Mouse (Mus musculus) forebrain, embryonic 11.5 days (tissue): Measurements from ENCODE around the gene Mlycd. TPM values are rescaled to one million over a fixed set of nuclear protein-coding genes. Genes with fewer than 3 reads are reported as not detected.

ENCODE experiments used
- ATAC-seq: fragments of 200-750 bp; cut with Nextera tagmentation; replicated peaks from 2 replicates; pipeline ENCODE4 v1.8.0; 2017; ENCODE audit warnings: moderate TSS enrichment; ENCODE audit not compliant: low FRiP score
- DNase-seq: peaks from one replicate; pipeline ENCODE4 v3.0.0-alpha.2; 2017; ENCODE audit warnings: low spot score
- H3K27ac ChIP-seq: fragments of 300-500 bp; sonication (generic); 2 replicates; pipeline ENCODE4 v1.5.1; 2014; ENCODE audit warnings: low read depth, low read length
- H3K27me3 ChIP-seq: fragments of 300-500 bp; sonication (generic); 2 replicates; pipeline ENCODE4 v1.6.1; 2014; ENCODE audit warnings: mild to moderate bottlenecking, low read length, mixed read lengths; ENCODE audit not compliant: control insufficient read depth, insufficient read depth
- H3K36me3 ChIP-seq: fragments of 300-500 bp; sonication (generic); 2 replicates; pipeline ENCODE4 v1.6.1; 2014; ENCODE audit warnings: mild to moderate bottlenecking, low read length, moderate library complexity, mixed read lengths; ENCODE audit not compliant: control insufficient read depth, insufficient read depth
- H3K4me1 ChIP-seq: fragments of 300-500 bp; sonication (generic); replicated peaks from 2 replicates; pipeline ENCODE4 v1.6.1; 2014; ENCODE audit warnings: low read length, mixed read lengths; ENCODE audit not compliant: control insufficient read depth, insufficient read depth
- H3K4me2 ChIP-seq: fragments of 300-500 bp; sonication (generic); 2 replicates; pipeline ENCODE4 v1.6.1; 2014; ENCODE audit warnings: low read depth, mild to moderate bottlenecking, low read length, moderate library complexity, mixed read lengths; ENCODE audit not compliant: severe bottlenecking
- H3K4me3 ChIP-seq: fragments of 300-500 bp; sonication (generic); 2 replicates; pipeline ENCODE4 v1.5.1; 2014; ENCODE audit warnings: low read depth, low read length
- H3K9ac ChIP-seq: fragments of 300-500 bp; sonication (generic); 2 replicates; pipeline ENCODE4 v1.6.1; 2014; ENCODE audit warnings: low read length
- H3K9me3 ChIP-seq: fragments of 300-500 bp; sonication (generic); 2 replicates; pipeline ENCODE4 v1.6.1; 2016; ENCODE audit warnings: low read length, mixed read lengths; ENCODE audit not compliant: control insufficient read depth
- WGBS: fragments of 180-500 bp; shearing (Covaris S2); extraction: QIAGEN DNeasy Blood & Tissue Kit; methylation state at CpG from one replicate; pipeline ENCODE4 v1.1.7; 2014; 5-methylcytosine and 5-hydroxymethylcytosine counted together
- polyA plus RNA-seq: library from polyadenylated mRNA; unstranded; fragments of >200 nt; fragmentation: Nextera tagmentation; extraction: Ambion mirVana; gene quantifications from 2 replicates; pipeline ENCODE4 v1.2.1, GENCODE M21; 2014

Mlycd gene
- polyA plus RNA-seq, 1 experiment from 2014 or later: 13.5 TPM

DNA sequence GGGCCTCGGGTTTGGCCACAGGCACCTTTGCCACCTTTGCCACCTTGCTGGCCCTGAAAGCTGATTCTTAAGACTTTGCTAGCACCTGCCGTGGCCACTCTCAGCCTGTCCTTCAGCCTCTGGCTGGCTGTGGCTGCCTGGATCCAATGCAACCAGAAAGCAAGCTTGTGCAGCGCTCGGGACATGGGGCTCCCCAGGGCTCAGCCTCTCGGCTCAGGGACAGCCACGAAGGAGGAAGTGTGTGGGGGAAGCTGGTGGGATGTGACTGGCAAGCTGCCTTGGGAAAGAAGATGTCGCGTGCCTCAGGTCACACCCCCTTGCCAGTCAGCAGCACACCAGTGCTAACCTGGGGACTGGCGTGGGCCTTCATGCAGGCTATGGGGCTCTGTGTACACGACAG is 30.1 kb downstream of the Mlycd start:
- ATAC-seq: no peak
- 78% methylated on average over 10 of the region's 10 CpGs for WGBS
- Histone ChIP-seq H3K9me3 (no peaks in the 10 kb centered on the region), H3K27me3 (no peaks in the 10 kb centered on the region), H3K4me1 (0 out of 2 replicates have a peak, but pooled peaks cover 2% of the 10 kb centered on the region), H3K4me3 (no peak overlapping the region), H3K9ac (no peak overlapping the region), H3K27ac (no peak overlapping the region), H3K36me3 (no peaks in the 10 kb centered on the region), H3K4me2 (no peak overlapping the region)
- DNase-seq: no peak

DNA sequence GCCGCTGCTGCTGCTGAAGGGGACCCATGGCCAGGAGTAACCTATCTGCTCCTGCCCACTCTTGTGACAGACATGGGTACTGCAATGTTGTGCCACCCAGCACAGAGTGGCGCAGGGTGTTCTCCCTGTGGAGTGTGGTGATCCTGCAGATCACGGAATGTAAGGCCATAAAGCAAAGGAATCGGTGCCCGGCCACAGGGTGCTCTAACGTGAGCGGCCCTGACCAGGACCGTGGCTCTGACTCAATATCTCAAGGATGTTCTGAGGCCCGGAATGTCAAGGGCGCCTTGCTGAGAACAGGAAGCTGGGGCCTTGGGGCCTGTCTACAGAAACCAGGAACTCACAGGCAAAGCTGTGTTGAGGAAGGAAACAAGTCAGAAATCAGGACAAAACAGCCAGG is 30.9 kb downstream of the Mlycd start:
- no peak for ATAC-seq

DNA sequence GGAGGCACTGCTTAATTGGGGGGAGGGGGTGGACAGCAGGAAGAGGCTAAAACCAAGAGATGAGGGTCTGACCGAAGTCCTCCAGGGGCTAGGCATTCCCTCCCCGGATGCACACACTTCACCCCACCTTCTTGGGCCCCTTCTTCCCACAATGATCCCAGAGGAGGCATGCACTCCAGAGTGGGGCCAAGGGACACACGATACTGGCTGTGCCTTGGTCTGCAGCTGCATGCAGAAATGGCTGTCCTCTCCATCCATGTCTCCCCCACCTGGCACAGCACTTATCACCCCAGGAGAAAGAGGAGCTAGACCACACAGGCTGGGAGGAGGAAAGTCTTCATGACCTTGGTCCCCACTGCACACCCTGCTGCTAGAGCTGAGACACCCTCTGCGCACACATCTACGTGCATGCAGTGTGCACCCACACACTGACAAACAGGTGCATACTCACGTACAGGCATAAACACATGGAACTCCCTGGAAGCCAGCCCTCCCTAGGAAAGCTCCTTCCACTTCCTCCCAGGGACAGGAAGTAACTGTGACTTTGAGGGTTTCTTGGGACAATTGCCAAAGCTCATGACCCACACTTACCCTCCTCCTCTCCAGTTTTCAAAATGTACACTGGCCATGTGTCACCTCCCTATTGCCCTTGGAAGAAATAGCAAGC is 31.5 kb downstream of the Mlycd start:
- Histone ChIP-seq H3K9me3 (no peaks in the 10 kb centered on the region), H3K9ac (no peak overlapping the region), H3K4me3 (no peak overlapping the region), H3K4me2 (no peak overlapping the region), H3K4me1 (0 out of 2 replicates have a peak, but pooled peaks cover 2% of the 10 kb centered on the region), H3K27me3 (no peaks in the 10 kb centered on the region), H3K27ac (0 out of 2 replicates have a peak overlapping the region, but pooled peaks have one; percentile 12), H3K36me3 (no peaks in the 10 kb centered on the region)
- WGBS: 85% methylated on average over 6 of the region's 6 CpGs
- ATAC-seq (no peak), DNase-seq (no peak)

More for the DNA sequence above, 30.9 kb downstream of the Mlycd start:
- WGBS: 85% methylated on average over 10 of the region's 10 CpGs
- no peak for DNase-seq
- H3K36me3 ChIP-seq: no peaks in the 10 kb centered on the region
- H3K4me3 ChIP-seq: no peak overlapping the region
- no peak overlapping the region for H3K4me2 ChIP-seq
- H3K27ac ChIP-seq: no peak overlapping the region
- H3K9me3 ChIP-seq: no peaks in the 10 kb centered on the region
- H3K9ac ChIP-seq: no peak overlapping the region
- 0 out of 2 replicates have a peak, but pooled peaks cover 2% of the 10 kb centered on the region for H3K4me1 ChIP-seq
- H3K27me3 ChIP-seq: no peaks in the 10 kb centered on the region

DNA sequence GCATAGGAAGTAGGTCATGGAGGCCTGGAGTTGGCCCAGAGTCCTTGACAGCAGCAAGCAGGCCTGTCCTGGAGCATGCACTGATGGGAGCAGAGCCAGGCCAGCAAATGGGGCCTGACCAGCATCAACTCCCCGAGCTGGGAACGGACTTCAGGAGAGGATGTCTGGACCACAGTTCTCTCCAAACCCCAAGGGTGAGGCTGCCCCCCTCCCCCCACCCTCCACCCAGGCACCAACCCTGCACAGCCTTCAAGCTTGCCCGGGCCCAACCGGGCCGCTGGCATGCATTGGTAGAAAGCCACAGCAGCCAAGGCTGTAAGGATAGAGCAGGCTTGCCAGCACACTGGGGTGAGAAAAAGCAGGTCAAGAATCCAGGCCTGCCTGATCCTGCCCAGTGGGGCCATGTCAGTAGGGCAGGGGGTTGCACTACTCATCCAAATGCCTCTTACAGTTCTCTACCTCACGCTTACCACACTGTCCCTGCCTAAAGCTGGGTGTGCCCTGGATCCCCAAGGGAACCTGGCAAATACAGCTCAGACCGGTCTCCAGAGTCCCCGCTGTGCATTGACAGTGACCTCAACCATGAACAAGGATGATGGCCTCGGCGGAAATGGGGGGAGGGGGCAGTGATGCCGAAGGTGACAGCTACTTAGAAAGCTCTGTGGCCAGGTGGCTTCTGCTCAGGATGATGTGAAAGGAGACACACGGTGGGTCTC is 33.1 kb downstream of the Mlycd start:
- H3K27ac ChIP-seq: no peak overlapping the region
- WGBS: 78% methylated on average over 11 of the region's 12 CpGs
- H3K4me3 ChIP-seq: no peak overlapping the region
- no peaks in the 10 kb centered on the region for H3K27me3 ChIP-seq
- H3K4me1 ChIP-seq: no peaks in the 10 kb centered on the region
- no peaks in the 10 kb centered on the region for H3K36me3 ChIP-seq
- H3K9ac ChIP-seq: no peak overlapping the region
- DNase-seq (no peak), ATAC-seq (no peak)
- H3K9me3 ChIP-seq: no peaks in the 10 kb centered on the region
- no peak overlapping the region for H3K4me2 ChIP-seq

DNA sequence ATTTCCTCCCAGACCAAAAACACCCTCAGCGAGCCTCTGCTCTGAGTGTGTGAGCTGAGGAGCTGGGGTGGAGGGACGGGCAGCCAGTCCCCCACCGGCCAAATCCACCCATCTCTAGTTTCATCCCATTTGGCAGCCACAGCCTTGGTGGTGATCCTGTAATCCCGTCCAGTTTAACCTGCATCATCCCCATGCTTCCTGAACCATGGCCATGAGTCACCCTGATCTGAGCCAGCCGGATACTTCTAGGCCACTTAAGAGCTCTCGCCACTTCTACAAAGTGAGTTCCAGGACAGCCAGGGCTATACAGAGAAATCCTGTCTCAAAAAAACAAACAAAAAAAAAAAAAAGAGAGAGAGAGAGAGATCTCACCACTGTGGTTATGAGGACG is 33.7 kb downstream of the Mlycd start:
- no peak overlapping the region for H3K9ac ChIP-seq
- H3K4me2 ChIP-seq: no peak overlapping the region
- H3K4me1 ChIP-seq: no peaks in the 10 kb centered on the region
- 80% methylated on average over 7 of the region's 7 CpGs for WGBS
- H3K4me3 ChIP-seq: no peak overlapping the region
- H3K36me3 ChIP-seq: no peaks in the 10 kb centered on the region
- DNase-seq (no peak), ATAC-seq (no peak)
- H3K9me3 ChIP-seq: no peaks in the 10 kb centered on the region
- H3K27ac ChIP-seq: no peak overlapping the region
- no peaks in the 10 kb centered on the region for H3K27me3 ChIP-seq

DNA sequence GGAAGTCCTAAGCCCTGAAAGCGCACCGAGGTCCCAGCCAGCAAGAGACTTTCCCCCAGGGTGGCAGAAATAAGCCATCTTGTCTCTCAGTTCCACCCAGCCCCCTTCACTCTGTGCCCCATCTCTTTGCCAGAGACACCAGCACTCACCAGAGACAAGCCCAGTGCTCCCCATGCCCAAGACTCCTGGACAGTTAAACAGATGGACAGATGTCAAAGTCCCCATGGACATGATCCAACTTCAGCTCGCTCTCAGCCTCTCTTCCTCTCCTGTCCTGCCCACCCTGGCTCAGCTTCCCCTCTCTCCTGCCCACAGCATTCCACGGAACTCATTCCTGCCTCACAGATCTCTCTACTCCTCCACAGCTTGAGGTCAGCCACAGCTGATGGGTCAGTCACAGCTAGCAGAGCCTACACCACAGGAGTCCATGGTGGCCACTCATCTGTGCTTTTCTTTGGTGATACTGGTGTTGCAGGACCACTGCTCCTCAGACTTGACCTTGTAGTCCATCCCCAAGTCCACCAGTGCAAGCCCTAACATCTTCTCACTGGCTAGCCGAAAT is 34.2 kb downstream of the Mlycd start:
- Histone ChIP-seq H3K27me3 (no peaks in the 10 kb centered on the region), H3K9ac (no peak overlapping the region), H3K27ac (no peak overlapping the region), H3K36me3 (no peaks in the 10 kb centered on the region), H3K9me3 (no peaks in the 10 kb centered on the region), H3K4me1 (no peaks in the 10 kb centered on the region), H3K4me3 (no peak overlapping the region), H3K4me2 (no peak overlapping the region)
- DNase-seq (no peak), ATAC-seq (no peak)
- 82% methylated on average over 5 of the region's 5 CpGs for WGBS

DNA sequence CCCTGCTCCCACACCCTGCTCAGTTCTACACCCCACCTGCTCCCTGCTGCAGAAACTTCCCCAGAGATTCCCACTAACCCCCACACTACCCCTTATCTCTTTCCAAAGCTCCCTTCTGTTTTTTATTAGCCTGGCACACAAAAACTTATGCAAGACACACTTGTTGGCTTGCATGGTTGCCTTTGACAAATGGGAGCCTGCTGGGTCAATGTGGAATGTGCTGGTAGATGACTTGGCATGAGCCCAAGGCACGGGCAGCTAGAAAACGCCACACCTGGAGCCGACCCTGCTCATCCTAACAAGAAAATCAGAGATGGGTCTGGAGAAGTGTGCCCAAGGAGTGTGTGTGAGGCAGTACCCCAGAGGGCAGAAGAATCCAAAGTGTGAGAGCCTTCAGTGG is 34.9 kb downstream of the Mlycd start:
- ATAC-seq (no peak), DNase-seq (no peak)
- no peaks in the 10 kb centered on the region for H3K36me3 ChIP-seq
- no peaks in the 10 kb centered on the region for H3K4me1 ChIP-seq
- no peak overlapping the region for H3K9ac ChIP-seq
- WGBS: 88% methylated on average over 3 of the region's 3 CpGs
- no peak overlapping the region for H3K4me2 ChIP-seq
- H3K27ac ChIP-seq: no peak overlapping the region
- no peaks in the 10 kb centered on the region for H3K27me3 ChIP-seq
- no peak overlapping the region for H3K4me3 ChIP-seq
- H3K9me3 ChIP-seq: no peaks in the 10 kb centered on the region

DNA sequence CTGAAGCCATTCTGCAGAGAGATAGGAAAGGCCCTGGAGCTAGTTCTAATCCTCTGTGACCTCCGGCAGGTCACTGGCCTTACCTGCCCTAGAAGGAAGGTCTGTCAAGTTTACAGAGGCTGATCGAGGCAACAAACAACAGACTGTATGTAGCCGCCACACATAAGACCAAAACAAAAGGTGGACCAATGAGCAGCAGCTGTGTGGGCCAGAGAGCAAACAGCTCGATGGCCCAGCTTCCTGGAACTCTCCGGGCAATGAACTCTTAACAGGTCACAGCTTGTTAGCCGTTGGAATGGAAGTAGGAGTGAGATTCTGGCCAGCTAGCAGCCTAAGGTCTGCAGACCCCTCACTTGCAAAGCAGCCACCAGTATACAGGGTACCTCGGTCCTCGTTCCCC is 35.6 kb downstream of the Mlycd start:
- Histone ChIP-seq H3K27ac (no peak overlapping the region), H3K4me2 (no peak overlapping the region), H3K9me3 (no peaks in the 10 kb centered on the region), H3K4me1 (no peaks in the 10 kb centered on the region), H3K36me3 (no peaks in the 10 kb centered on the region), H3K27me3 (no peaks in the 10 kb centered on the region), H3K4me3 (no peak overlapping the region), H3K9ac (no peak overlapping the region)
- ATAC-seq (no peak), DNase-seq (no peak)
- 80% methylated on average over 8 of the region's 8 CpGs for WGBS
